Comparison of ENCODE assay signal across 14 mouse cellular contexts in genomic region chr8:70203072-70203471, GRCm38 (mm10).
"Had no signal": no experiment of that assay in that cellular context is flagged by ENCODE, and none has a peak within 500 bp of the region (broad histone marks: within the 10 kb centered on the region; RNA-seq: fewer than 3 reads in every experiment).

No protein-coding gene starts in this region.

- ATAC-seq: intestine, embryonic 15.5 days; midbrain, embryonic 16.5 days had no signal

- DNase-seq: kidney, adult 2 months; kidney, postnatal 14 days; layer of hippocampus, postnatal 36 days; lung, adult 18-20 months; right cerebral cortex, postnatal 4 days; spleen, adult 18-20 months; thymus, adult 2 months; thymus, postnatal 25 days had no signal

- H3K9me3 ChIP-seq: intestine, embryonic 15.5 days; kidney, embryonic 15.5 days; limb, embryonic 15.5 days; midbrain, embryonic 12.5 days; neural tube, embryonic 13.5 days had no signal

- H3K27ac ChIP-seq: intestine, embryonic 15.5 days; kidney, embryonic 15.5 days; limb, embryonic 15.5 days; midbrain, embryonic 12.5 days; neural tube, embryonic 13.5 days had no signal

- H3K4me2 ChIP-seq: intestine, embryonic 15.5 days; kidney, embryonic 15.5 days; limb, embryonic 15.5 days; midbrain, embryonic 12.5 days; neural tube, embryonic 13.5 days had no signal

- H3K27me3 ChIP-seq: intestine, embryonic 15.5 days; kidney, embryonic 15.5 days; limb, embryonic 15.5 days; midbrain, embryonic 12.5 days; neural tube, embryonic 13.5 days had no signal

- H3K4me3 ChIP-seq: intestine, embryonic 15.5 days; kidney, embryonic 15.5 days; limb, embryonic 15.5 days; midbrain, embryonic 12.5 days; neural tube, embryonic 13.5 days had no signal

- H3K9ac ChIP-seq: intestine, embryonic 15.5 days; kidney, embryonic 15.5 days; limb, embryonic 15.5 days; midbrain, embryonic 12.5 days; neural tube, embryonic 13.5 days had no signal

- H3K36me3 ChIP-seq: intestine, embryonic 15.5 days; kidney, embryonic 15.5 days; limb, embryonic 15.5 days; midbrain, embryonic 12.5 days; neural tube, embryonic 13.5 days had no signal
